Mouse (Mus musculus) c-Kit-positive CD71-positive TER-119-positive erythroid progenitor cells, embryonic 14.5 days (primary cell): ENCODE data around the gene Tmem147.
"Not testable (repeated sequence)": the region's sequence is repeated elsewhere in the genome, so short reads cannot be mapped to it uniquely, and the experiment has no call there.

Experiments used
- DNase-seq: peaks from one replicate; pipeline ENCODE4 v3.0.0-alpha.2; 2013; ENCODE audit warnings: low spot score

Gene Tmem147

GRCm38 (mm10) chr7:30729396-30730063 lies at the start of gene Tmem147:
Gene Tmem147, minus strand, starts transcription at chr7:30729540.
- peak; percentile 91 for DNase-seq

DNA sequence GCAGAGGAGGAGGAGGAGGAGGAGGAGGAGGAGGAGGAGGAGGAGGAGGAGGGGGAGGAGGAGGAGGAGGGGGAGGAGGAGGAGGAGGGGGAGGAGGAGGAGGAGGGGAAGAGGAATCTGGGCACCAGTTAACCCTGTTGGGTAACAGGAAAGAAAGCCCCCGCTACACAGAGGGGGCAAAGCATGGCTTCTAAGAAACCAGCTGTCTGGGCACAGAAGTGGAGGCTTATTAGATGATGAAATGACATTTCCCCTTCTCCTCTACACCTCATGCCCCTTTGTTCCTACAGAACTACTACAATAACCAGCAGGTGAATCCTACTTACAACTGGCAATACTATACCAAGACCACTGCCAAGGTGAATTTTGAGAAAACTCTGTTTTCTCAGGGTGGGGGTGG lies 48.6 kb upstream of the Tmem147 start:
- no peak for DNase-seq

DNA sequence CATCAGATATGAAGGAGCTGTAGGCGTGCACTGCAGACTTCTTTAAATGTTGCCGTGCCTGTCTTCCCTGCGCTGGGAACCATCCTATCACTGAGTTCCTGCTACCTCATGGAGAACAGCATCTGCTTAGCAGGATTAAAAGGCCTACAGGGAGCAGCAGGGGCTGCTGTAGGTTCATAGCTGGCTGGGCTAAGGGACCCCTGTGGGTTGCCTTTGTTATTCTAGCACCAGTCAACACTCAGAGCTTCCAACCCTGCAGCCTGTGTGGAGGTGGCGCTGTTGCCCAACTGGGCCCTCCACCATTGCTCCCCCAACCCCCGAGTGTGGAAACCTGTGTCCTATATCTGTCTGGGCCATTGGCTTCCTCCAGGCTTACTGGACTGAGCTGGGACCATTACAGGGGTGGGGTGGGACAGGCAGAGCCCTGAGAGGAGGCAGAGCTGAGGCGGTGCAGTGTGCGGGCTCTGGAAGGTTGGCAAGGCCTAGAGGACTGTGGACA lies 47.8 kb upstream of the Tmem147 start:
- DNase-seq: no peak

DNA sequence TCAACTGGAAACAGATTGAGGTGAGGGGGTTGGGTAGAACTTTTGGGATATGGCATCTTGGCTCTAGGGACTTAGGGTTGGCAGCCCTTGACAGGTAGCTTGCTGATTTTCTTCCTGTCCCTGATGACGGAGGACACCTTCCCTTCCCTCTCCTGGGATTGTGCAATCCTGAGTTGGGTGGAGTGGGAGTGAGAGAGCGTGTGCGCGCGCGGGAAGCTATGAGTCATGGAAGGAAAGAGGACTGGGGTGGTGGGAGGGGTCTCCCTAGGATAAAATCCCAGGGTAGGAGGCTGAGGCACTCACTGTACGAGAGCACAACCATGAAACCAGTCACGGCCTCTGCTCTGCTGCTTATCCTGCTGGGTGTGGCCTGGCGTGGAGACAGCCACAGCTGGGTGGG lies 46.8 kb upstream of the Tmem147 start:
- no peak for DNase-seq

DNA sequence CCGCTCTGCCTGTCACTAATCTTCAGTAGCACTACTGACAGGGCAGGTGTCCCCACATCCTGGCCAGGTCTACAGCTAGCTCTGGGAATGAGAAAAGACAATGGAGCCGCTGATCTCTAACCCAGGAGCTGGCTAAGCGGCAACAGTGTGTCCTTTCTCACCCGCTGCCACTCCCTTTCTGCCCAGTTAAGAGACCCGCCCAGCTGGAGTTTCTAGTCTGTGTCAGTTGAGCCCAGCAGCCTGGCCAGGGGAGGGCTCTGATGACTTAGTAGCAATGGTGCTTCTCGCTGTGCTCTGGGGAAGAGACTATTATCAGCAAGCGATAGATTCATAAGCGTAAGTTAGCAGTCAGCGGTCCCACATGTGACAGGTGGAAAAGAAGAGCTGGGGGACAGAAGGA lies 39.9 kb upstream of the Tmem147 start:
- DNase-seq: no peak

DNA sequence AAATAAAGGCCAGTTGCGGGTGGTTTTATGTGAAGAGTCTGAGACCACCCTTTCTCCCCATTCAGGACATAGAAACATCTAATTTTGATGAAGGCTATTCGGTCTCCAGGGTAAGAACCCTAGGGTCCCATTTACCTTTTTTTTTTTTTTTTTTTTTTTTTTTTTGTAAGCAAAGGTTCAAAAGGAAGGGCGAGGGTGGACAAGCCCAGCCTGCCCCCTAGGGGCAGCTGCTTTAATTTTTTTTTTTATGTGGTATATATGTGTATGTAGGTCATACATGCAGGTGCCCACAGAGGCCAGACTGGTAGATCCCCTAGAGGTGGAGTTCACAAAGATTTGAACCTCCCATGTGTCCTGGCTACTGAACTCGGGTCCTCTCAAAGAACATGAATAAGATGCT lies 37.1 kb upstream of the Tmem147 start:
- no peak for DNase-seq

DNA sequence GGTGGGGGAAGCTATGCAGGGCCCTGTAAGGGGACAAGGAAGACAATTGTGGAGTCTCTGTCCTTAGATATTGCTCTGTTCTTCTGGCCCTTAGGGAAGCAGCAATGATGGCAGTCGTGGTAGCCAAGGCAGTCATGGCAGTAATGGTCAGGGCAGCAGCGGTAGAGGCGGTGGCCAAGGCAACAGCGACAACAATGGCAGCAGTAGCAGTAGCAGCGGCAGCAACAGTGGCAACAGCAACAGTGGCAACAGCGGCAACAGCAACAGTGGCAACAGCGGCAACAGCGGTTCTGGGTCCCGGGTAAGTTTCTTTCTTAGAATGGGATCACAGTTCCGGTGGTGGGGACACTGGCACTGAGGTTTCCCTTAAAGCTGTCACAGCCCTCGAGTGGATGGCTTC lies 35.8 kb upstream of the Tmem147 start:
- DNase-seq: no peak

- no peak for DNase-seq
These were observed 34.1 kb upstream of the Tmem147 start, which contains the start of gene Dmkn for GRCm38 (mm10) chr7:30763456-30763855. Gene Dmkn, plus strand, starts transcription at chr7:30763756.

GRCm38 (mm10) chr7:30761769-30762352 lies 32.5 kb upstream of the Tmem147 start:
- no peak for DNase-seq

DNA sequence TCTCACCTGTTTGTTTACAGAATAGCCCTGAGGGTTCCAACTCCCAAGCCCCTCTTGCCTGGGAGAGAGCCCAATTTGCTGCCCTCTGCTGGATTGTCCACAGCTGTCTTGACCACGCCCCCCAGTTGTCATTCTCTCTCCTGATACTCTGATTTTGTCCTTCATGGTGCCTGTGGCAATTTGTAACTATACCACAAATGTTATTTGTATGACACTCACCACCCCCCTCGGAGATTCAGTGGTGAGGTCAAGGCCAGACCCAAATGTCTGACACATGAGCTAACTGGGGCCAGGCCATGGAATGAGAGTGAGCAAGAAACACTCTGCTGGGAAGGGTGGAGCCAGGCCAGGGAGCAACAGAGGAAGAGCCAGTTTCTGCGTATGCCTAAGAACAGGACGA lies 29.5 kb upstream of the Tmem147 start:
- DNase-seq: no peak

GRCm38 (mm10) chr7:30757001-30757400 lies 27.7 kb upstream of the Tmem147 start:
- DNase-seq: no peak

DNA sequence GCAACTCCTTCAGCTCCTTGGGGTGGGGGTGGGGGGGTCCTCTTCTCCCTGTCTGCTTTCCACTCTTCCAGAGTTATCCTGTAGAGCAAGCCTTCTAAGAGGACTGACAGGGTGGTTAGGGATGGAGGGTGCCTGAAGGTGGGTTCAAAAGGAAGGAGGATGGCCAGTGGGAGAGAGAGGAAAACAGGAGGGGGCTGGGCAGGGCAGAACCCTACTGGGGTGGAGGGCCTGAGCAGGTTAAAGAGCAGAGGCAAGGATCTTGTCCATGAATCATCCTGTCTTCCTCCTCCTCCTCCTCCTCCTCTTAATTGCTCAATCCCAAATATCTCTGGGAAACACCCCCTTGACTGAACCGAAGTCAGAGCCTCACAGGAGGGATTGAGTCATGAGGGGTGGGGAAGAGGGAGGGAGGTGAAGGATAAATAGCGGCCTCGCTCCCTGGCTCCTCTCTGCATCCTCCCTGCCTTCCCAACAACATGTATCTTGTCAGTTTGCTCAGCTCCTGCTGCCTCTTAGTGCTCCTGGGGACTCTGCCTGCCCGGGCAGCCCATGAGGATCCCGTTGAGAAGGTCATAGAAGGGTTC lies 21.8 kb upstream of the Tmem147 start, which contains the start of gene Sbsn:
TSS of gene Sbsn (plus strand) at position 386 of the 584 bp plus-strand sequence.
- DNase-seq: no peak

GRCm38 (mm10) chr7:30749824-30750606 lies 20.7 kb upstream of the Tmem147 start:
- DNase-seq: no peak

GRCm38 (mm10) chr7:30747525-30748204 lies 18.3 kb upstream of the Tmem147 start:
- DNase-seq: no peak

GRCm38 (mm10) chr7:30744022-30744598 lies 14.8 kb upstream of the Tmem147 start:
- no peak for DNase-seq

DNA sequence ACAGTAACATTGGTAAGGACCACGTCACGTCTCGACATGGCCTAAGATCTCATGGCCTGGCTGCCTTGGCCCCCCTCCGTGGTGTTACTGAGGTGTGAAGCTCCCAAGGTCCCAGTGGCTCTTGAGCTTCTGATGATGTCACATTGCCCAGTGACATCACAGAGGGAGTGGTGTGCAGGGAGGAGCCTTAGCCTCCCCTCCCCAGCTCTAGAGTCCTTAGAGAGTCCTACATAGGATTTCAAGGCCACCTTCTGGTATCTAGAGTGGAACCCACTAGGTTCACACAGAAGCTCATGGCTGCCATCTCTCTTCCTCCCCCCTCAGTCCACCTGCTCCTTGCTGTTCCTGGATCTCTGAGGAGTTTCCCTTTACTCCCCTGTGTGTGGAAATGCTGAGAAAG lies 14.3 kb upstream of the Tmem147 start, which contains the start of gene Gapdhs:
TSS of gene Gapdhs (minus strand) at position 65 of the 400 bp plus-strand sequence.
- DNase-seq: not testable (repeated sequence)

- DNase-seq: not testable (repeated sequence)
These were observed 13.2 kb upstream of the Tmem147 start for GRCm38 (mm10) chr7:30742570-30742969.

GRCm38 (mm10) chr7:30736211-30736610 lies 6.9 kb upstream of the Tmem147 start:
- DNase-seq: no peak

- DNase-seq: not testable (repeated sequence)
These were observed 853 bp upstream of the Tmem147 start for GRCm38 (mm10) chr7:30730064-30730722.

GRCm38 (mm10) chr7:30728739-30729395 lies 473 bp downstream of the Tmem147 start:
- DNase-seq: peak; percentile 25
